Comparison of ENCODE assay signal across 8 mouse cellular contexts in the genomic region with DNA sequence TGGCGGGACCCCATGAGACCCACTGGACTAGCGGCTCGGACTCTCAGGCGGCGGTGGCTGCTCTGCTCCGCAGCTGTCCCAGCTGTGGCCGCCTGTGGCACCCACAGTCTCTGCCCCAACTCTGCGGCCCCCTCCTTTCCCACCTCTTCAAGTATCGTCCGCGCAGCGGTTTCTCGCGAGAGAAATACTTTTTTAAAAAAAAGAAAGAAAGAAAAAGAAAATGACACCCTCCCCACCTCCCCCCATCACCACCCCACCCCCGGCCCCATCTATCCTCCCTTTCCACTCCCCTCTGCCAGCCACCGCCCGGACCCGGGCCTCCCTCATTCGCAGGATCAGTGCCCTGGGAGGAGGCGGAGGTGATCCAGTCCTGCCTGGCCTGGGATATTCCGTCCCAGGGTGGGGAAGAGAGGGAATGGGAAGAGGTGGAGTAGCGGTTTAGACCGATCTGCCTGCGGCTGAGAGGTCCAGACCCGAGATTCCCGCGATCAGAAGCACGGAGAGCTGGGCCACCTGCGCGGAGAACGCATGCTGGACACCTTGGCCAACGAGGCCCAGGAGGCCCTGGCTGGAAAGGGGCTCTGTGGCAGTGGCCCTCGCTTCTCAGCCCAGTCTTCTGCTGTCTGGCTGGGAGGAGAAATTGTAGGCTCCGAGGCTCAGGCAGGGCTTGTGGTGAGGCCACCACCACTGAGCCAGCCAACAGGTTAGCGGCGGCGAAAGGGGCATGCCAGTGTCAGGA. TPM values are rescaled to one million over a fixed set of nuclear protein-coding genes. Genes with fewer than 3 reads are reported as not detected.
A peak's percentile ranks its signal among the peaks of the same experiment; 100 is the strongest.
DNase-seq lines count a peak whose midpoint lies in the region; ATAC-seq lines count a peak whose summit lies in the region.

No protein-coding gene starts in this region.

- peak overlapping the region; percentile 70 for H3K9ac ChIP-seq in hindbrain, embryonic 16.5 days (ENCODE audit: low read depth, low read length)
- H3K9ac ChIP-seq in liver, embryonic 16.5 days (ENCODE audit: low read depth, low read length), result no peak overlapping the region
- peak overlapping the region; percentile 72 for H3K9ac ChIP-seq in neural tube, embryonic 14.5 days (replicated peaks; ENCODE audit: low read depth, low read length)

- no peaks in the 10 kb centered on the region for H3K9me3 ChIP-seq in hindbrain, embryonic 16.5 days (ENCODE audit: control insufficient read depth, low read length)
- H3K9me3 ChIP-seq in liver, embryonic 16.5 days (replicated peaks; ENCODE audit: control insufficient read depth, low read length), result no peaks in the 10 kb centered on the region
- no peaks in the 10 kb centered on the region for H3K9me3 ChIP-seq in neural tube, embryonic 14.5 days (ENCODE audit: control insufficient read depth, low read length)

- no peaks in the 10 kb centered on the region for H3K27me3 ChIP-seq in hindbrain, embryonic 16.5 days (replicated peaks; ENCODE audit: control insufficient read depth, insufficient read depth, low read length)
- peaks cover 41% of the 10 kb centered on the region for H3K27me3 ChIP-seq in liver, embryonic 16.5 days (ENCODE audit: control insufficient read depth, insufficient read depth, low read depth, low read length)
- H3K27me3 ChIP-seq in neural tube, embryonic 14.5 days (ENCODE audit: control insufficient read depth, insufficient read depth, low read length), result no peaks in the 10 kb centered on the region

- WGBS in hindbrain, embryonic 16.5 days, result under 1% methylated on average over 37 of the region's 37 CpGs
- 1% methylated on average over 37 of the region's 37 CpGs for WGBS in liver, embryonic 16.5 days (ENCODE audit: insufficient replicate concordance)
- WGBS in neural tube, embryonic 14.5 days, result 2% methylated on average over 37 of the region's 37 CpGs

- peaks cover 7% of the 10 kb centered on the region for H3K4me1 ChIP-seq in hindbrain, embryonic 16.5 days (ENCODE audit: control insufficient read depth, insufficient read depth, low read depth, low read length)
- no peaks in the 10 kb centered on the region for H3K4me1 ChIP-seq in liver, embryonic 16.5 days (ENCODE audit: control insufficient read depth, low read depth, low read length)
- peaks cover 8% of the 10 kb centered on the region; the same call in 1 of the 2 replicates for H3K4me1 ChIP-seq in neural tube, embryonic 14.5 days (ENCODE audit: control insufficient read depth, insufficient read depth, low read length)

- peak; percentile 34 to 57 for DNase-seq in cerebellum, postnatal 4 days (ENCODE audit: low spot score in 2 of 2)
- DNase-seq in cerebellum, adult 11 months, result no peak
- peak; percentile 41 to 59 for DNase-seq in adrenal gland, postnatal 36 days
- peak; percentile 77 for DNase-seq in forelimb bud, embryonic 11.5 days (ENCODE audit: low read depth, low spot score)

- no peaks in the 10 kb centered on the region for H3K36me3 ChIP-seq in hindbrain, embryonic 16.5 days (ENCODE audit: control insufficient read depth, insufficient read depth, low read length)
- no peaks in the 10 kb centered on the region for H3K36me3 ChIP-seq in liver, embryonic 16.5 days (ENCODE audit: control insufficient read depth, insufficient read depth)
- no peaks in the 10 kb centered on the region for H3K36me3 ChIP-seq in neural tube, embryonic 14.5 days (ENCODE audit: control insufficient read depth, insufficient read depth, low read length)

- peak overlapping the region; percentile 72 for H3K4me2 ChIP-seq in hindbrain, embryonic 16.5 days (ENCODE audit: low read length)
- peak overlapping the region; percentile 39 for H3K4me2 ChIP-seq in liver, embryonic 16.5 days (ENCODE audit: low read depth, low read length)
- H3K4me2 ChIP-seq in neural tube, embryonic 14.5 days (ENCODE audit: low read depth, low read length), result peak overlapping the region; percentile 90

- peak overlapping the region; percentile 65 for H3K27ac ChIP-seq in hindbrain, embryonic 16.5 days (ENCODE audit: low read depth, low read length)
- H3K27ac ChIP-seq in liver, embryonic 16.5 days (ENCODE audit: low read length), result no peak overlapping the region
- H3K27ac ChIP-seq in neural tube, embryonic 14.5 days (ENCODE audit: low read depth, low read length), result peak overlapping the region; percentile 48; the same call in 1 of the 2 replicates

- peak; percentile 90 for ATAC-seq in hindbrain, embryonic 16.5 days
- peak; percentile 7; the same call in 1 of the 2 replicates for ATAC-seq in liver, embryonic 16.5 days (ENCODE audit: low read depth)
- peak; percentile 89 for ATAC-seq in neural tube, embryonic 14.5 days (ENCODE audit: low read depth)
- no peak for ATAC-seq in activated CD4-positive, CD25-positive, alpha-beta regulatory T cell, adult 4 months

- H3K4me3 ChIP-seq in hindbrain, embryonic 16.5 days (ENCODE audit: low read length), result peak overlapping the region; percentile 74
- peak overlapping the region; percentile 40 for H3K4me3 ChIP-seq in liver, embryonic 16.5 days (ENCODE audit: low read depth, low read length)
- H3K4me3 ChIP-seq in neural tube, embryonic 14.5 days (ENCODE audit: low read depth, low read length), result peak overlapping the region; percentile 68

RNA-seq across cellular contexts. Expression of a gene that starts 1.3 kb away (rescaled TPM):
- total RNA-seq in adrenal gland, postnatal 36 days (2021), result 10 to 100 TPM; 45.1 to 84.3 TPM
- 2.1 and 3.6 TPM in 2 replicates for polyA plus RNA-seq in hindbrain, embryonic 16.5 days (2015; fragmentation: Nextera tagmentation; extraction: Ambion mirVana)
- 1.4 and 1.7 TPM in 2 replicates for polyA plus RNA-seq in liver, embryonic 16.5 days (2015; fragmentation: Nextera tagmentation; extraction: Ambion mirVana)
- 1.8 and 6.0 TPM in 2 replicates for polyA plus RNA-seq in neural tube, embryonic 14.5 days (2014; fragmentation: Nextera tagmentation; extraction: Ambion mirVana)
- not detected for polyA plus RNA-seq in activated CD4-positive, CD25-positive, alpha-beta regulatory T cell, adult 4 months (2017; shearing (Covaris generic))

RNA-seq across cellular contexts. Expression of a gene that starts 1.6 kb away (rescaled TPM):
- total RNA-seq in adrenal gland, postnatal 36 days (2021), result not detected
- polyA plus RNA-seq in hindbrain, embryonic 16.5 days (2015; fragmentation: Nextera tagmentation; extraction: Ambion mirVana), result 0.08 and 0.10 TPM in 2 replicates
- polyA plus RNA-seq in liver, embryonic 16.5 days (2015; fragmentation: Nextera tagmentation; extraction: Ambion mirVana), result not detected in 2 replicates
- 0.11 and 0.17 TPM in 2 replicates for polyA plus RNA-seq in neural tube, embryonic 14.5 days (2014; fragmentation: Nextera tagmentation; extraction: Ambion mirVana)
- not detected for polyA plus RNA-seq in activated CD4-positive, CD25-positive, alpha-beta regulatory T cell, adult 4 months (2017; shearing (Covaris generic))

Comparison
In these comparisons a context has a peak if more than half of its experiments do, and no peak if none do; other contexts are left out.
1. H3K4me2 ChIP-seq: peak in every context shown above with its lines; median percentile 90 in neural tube, embryonic 14.5 days; 72 in hindbrain, embryonic 16.5 days; 39 in liver, embryonic 16.5 days.